Mouse (Mus musculus): Measurements from ENCODE around the gene Rreb1.

- TF ChIP-seq CTCF (IDR thresholded peaks at IDR 0.05; ENCODE audit: control insufficient read depth, insufficient read depth, insufficient read length): no peak
- TF ChIP-seq MYOG (IDR thresholded peaks at IDR 0.05; ENCODE audit: control insufficient read depth, extremely low read depth, insufficient read length): no peak
- TF ChIP-seq MAX (IDR thresholded peaks at IDR 0.05): no peak
- no peak for TF ChIP-seq CEBPB (IDR thresholded peaks at IDR 0.05; ENCODE audit: low read depth)
Measured at GRCm38 (mm10) chr13:37942887-37943331, 164.7 kb downstream of the Rreb1 start.

All from C2C12 (cell line).